Mouse (Mus musculus) kidney, adult 2 months (tissue): ENCODE results near the gene Xlr5a. TPM values are rescaled to one million over a fixed set of nuclear protein-coding genes. Genes with fewer than 3 reads are reported as not detected.
"Not testable (repeated sequence)": the region's sequence is repeated elsewhere in the genome, so short reads cannot be mapped to it uniquely, and the experiment has no call there.

ENCODE experiments used
- DNase-seq: peaks from one replicate; pipeline ENCODE4 v3.0.0; 2021
- H3K27ac ChIP-seq: fragments of 200-500 bp; 2 replicates; pipeline ENCODE4 v1.5.1; 2012; ENCODE audit warnings: low read depth, low read length, control low read depth, inconsistent platforms; ENCODE audit not compliant: insufficient read depth
- H3K27me3 ChIP-seq: fragments of 200-500 bp; replicated peaks from 2 replicates; pipeline ENCODE4 v1.6.1; 2012; ENCODE audit warnings: mild to moderate bottlenecking, moderate library complexity, low read length, inconsistent platforms; ENCODE audit not compliant: control insufficient read depth, insufficient read depth
- H3K36me3 ChIP-seq: fragments of 200-500 bp; 2 replicates; pipeline ENCODE4 v1.6.1; 2012; ENCODE audit warnings: mild to moderate bottlenecking, moderate library complexity, low read length, inconsistent platforms; ENCODE audit not compliant: control insufficient read depth, insufficient read depth
- H3K4me1 ChIP-seq: fragments of 200-500 bp; 2 replicates; pipeline ENCODE4 v1.6.1; 2011; ENCODE audit warnings: low read length; ENCODE audit not compliant: control insufficient read depth, insufficient read depth
- H3K4me3 ChIP-seq: fragments of 200-500 bp; 2 replicates; pipeline ENCODE4 v1.5.1; 2011; ENCODE audit warnings: mild to moderate bottlenecking, low read depth, low read length, control low read depth; ENCODE audit not compliant: insufficient read depth
- CTCF ChIP-seq: fragments of 200-500 bp; conservative IDR thresholded peaks from 2 replicates; pipeline ENCODE4 v1.5.1; 2011; ENCODE audit warnings: low read depth, mild to moderate bottlenecking, control low read depth, low read length, moderate library complexity, mixed read lengths; ENCODE audit not compliant: insufficient read depth, insufficient read length
- POLR2A ChIP-seq: fragments of 200-500 bp; IDR thresholded peaks from one replicate; pipeline ENCODE4 v1.6.1; 2011; ENCODE audit warnings: low read depth, low read length, control low read depth
- WGBS: fragments of 180-500 bp; shearing (Covaris S2); methylation state at CpG from one replicate; pipeline ENCODE4 v1.1.7; 2018; 5-methylcytosine and 5-hydroxymethylcytosine counted together
- polyA plus RNA-seq: library from polyadenylated mRNA; depleted of rRNA; stranded (reverse); fragments of >200 nt; gene quantifications from 2 replicates; pipeline ENCODE4 v1.2.3, GENCODE M21; 2012; rRNA removed

Gene Xlr5a
- not detected in 2 replicates for polyA plus RNA-seq

DNA sequence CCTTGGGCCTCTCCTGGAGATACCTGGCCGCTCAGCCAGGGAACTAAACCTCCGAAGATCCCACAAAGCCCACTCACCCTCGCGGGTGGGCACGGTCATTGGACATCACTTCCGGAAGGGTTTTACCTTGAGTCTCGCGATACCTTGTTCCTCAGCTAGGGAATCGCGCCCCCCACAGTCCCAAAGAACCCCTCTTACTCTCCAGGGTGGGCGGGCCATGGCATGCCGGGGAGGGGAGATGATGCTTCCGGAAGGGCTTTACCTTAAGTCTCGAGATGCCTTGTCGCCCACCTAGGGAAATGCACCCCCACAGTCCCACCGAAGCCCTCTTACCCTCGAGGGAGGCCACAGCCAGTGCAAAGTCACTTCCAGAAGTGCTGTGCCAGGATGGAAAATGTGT lies at the start of gene Xlr5a, which contains the start of gene Xlr5c:
Gene Xlr5a (minus strand): TSS at position 101 of the 400 bp plus-strand sequence.
Gene Xlr5c (minus strand): TSS at position 101 of the 400 bp plus-strand sequence.
- 95% methylated on average over 11 of the region's 17 CpGs for WGBS
- not testable (repeated sequence) for H3K4me1 ChIP-seq, H3K4me3 ChIP-seq, H3K27me3 ChIP-seq, H3K27ac ChIP-seq, DNase-seq, H3K36me3 ChIP-seq

DNA sequence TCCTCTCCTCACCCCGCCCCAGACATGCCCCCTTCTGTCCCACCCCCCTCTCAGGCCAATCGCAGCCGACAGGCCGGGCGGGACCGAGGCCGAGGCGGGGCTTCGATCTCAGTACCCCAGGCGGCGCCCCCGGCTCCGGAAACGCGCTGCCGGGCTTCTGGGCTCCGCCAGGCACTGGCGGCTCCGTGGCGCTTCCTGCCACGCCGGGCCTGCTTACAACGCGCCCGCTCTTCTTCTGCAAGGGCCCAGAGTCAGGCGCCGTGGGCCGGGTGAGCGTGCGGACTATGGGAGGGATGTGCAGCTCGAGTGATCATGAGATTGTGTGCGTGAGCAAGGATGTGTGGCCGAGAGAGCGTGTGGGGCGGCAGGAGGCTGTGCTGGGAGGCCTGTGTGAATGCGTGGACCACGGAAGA lies 49.7 kb upstream of the Xlr5a start, which contains the start of gene Zfp275:
Gene Zfp275 (plus strand): TSS at position 139 of the 413 bp plus-strand sequence.
- Histone ChIP-seq H3K4me1 (no peaks in the 10 kb centered on the region), H3K36me3 (no peaks in the 10 kb centered on the region), H3K4me3 (peak within 1 kb of the TSS; percentile 87), H3K27me3 (no peaks in the 10 kb centered on the region), H3K27ac (peak within 1 kb of the TSS; percentile 73; the same call in 1 of the 2 replicates)
- TF ChIP-seq CTCF: no peak
- no peak for TF ChIP-seq POLR2A
- peak; percentile 81 for DNase-seq
- 1% methylated on average over 35 of the region's 37 CpGs for WGBS

DNA sequence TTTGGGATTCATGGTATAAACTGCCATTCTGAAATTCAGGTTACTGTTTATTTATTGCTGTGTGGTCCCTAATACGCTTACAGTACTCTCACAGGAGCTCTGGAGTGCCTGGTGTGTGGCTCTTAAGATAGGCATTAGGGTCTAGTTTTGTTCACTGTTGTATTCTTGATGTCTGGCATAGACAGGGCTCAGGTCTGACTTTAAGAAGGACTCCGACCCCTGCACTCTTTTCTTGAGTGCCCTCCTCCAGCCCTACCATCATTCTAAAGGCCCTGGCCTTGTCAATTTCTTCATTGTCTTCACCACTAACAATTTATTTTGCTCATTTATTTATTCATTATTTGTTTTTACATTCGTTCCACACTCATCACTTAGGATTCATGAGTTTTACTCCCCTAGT lies 49.3 kb upstream of the Xlr5a start:
- 19% methylated on average over 3 of the region's 3 CpGs for WGBS

DNA sequence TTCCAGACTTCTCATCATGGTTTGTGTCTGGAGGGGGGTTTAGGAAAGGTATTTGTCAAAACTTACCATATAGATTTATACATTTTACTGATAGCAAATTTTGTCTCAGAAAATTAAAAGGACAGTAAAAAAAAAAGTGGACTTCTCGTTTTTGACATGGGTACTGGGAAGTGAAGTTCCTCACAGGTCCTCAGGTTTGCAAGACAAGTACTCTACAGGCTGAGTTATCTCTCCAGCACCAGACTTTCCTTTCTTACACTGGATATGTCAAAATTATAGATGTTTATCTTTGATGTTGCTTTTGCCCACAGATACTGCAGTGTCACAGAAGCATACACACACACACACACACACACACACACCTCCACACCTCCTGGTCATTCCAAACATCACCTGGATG lies 48.7 kb upstream of the Xlr5a start:
- Histone ChIP-seq H3K27ac (no peak overlapping the region), H3K4me1 (no peaks in the 10 kb centered on the region), H3K4me3 (no peak overlapping the region), H3K27me3 (no peaks in the 10 kb centered on the region), H3K36me3 (no peaks in the 10 kb centered on the region)
- no peak for DNase-seq
- TF ChIP-seq CTCF (no peak), POLR2A (no peak)
- 73% methylated on average over 1 of the region's 1 CpGs for WGBS

More for the DNA sequence above, 49.3 kb upstream of the Xlr5a start:
- H3K4me3 ChIP-seq: peak overlapping the region; percentile 87; the same call in 1 of the 2 replicates
- TF ChIP-seq CTCF (no peak), POLR2A (no peak)
- no peak overlapping the region for H3K27ac ChIP-seq
- H3K36me3 ChIP-seq: no peaks in the 10 kb centered on the region
- H3K27me3 ChIP-seq: no peaks in the 10 kb centered on the region
- DNase-seq: no peak
- no peaks in the 10 kb centered on the region for H3K4me1 ChIP-seq

DNA sequence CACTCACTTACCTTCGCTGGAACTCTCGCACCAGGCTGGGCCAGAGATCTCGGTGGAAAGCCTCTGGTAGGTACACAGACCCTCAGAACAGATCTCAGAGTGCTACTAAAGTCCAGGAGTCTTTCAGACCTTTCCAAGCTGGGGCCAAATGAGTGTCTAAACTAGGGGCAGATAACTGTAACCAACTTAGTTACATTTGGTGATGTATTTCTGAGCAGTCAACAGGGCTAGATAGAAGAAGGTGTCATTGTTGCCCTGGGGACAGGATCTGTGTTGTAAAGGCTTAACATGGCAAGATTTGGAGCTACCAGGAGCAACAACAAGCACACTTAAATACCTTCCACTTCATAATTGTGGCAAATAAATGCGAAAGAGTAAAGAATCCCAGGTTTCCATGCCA lies 44.0 kb upstream of the Xlr5a start, which contains the start of gene Gm45015:
Gene Gm45015 (minus strand): TSS at position 101 of the 400 bp plus-strand sequence.
- 86% methylated on average over 4 of the region's 4 CpGs for WGBS
- H3K4me3 ChIP-seq: no peak within 1 kb of the TSS
- TF ChIP-seq CTCF (no peak), POLR2A (no peak)

DNA sequence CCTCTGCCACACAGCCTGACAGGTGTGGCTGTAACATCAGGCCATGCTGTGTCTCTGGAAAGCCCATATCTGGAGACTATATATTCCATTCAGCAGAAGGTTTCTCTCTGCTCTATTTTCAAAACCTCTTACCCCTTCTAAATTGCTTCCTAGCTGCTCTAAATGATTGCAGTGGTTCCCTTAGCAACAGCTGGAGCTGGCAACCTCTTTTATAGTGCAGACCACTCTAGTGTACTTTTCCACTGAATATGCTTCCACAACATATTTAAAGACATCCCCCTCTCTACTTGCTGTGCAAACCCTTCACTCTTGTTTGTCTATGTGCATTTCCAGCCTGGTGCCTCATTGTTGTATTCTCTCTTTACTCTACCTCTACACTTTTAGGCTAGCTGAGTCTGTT lies 40.8 kb upstream of the Xlr5a start:
- no peak for TF ChIP-seq POLR2A
- no peak for TF ChIP-seq CTCF
- no peaks in the 10 kb centered on the region for H3K27me3 ChIP-seq
- DNase-seq: no peak
- no peak overlapping the region for H3K4me3 ChIP-seq
- no peak overlapping the region for H3K27ac ChIP-seq
- H3K4me1 ChIP-seq: no peaks in the 10 kb centered on the region
- H3K36me3 ChIP-seq: no peaks in the 10 kb centered on the region

More for the DNA sequence above, 44.0 kb upstream of the Xlr5a start, which contains the start of gene Gm45015:
- H3K27ac ChIP-seq: no peak within 1 kb of the TSS
- no peaks in the 10 kb centered on the region for H3K27me3 ChIP-seq
- DNase-seq: no peak
- no peaks in the 10 kb centered on the region for H3K36me3 ChIP-seq
- H3K4me1 ChIP-seq: no peaks in the 10 kb centered on the region

DNA sequence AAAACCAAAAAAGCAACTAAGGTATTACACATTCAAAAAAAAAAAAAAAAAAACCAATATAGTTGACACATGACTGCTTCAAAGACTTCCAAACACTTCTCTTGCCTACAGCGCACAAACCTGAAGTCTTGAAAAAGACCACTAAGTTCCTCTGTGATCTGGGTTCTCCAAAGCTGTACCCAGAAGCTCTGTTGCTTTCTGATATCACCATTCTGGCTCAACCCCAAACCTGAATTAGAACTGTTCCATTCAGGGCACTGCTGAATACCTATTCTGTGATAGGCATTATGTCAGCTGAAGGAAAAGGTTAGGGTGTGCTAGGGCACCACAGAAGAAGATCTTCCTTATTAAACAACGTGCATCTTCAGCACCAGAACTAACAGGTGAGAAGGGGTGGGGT lies 34.4 kb upstream of the Xlr5a start:
- Histone ChIP-seq H3K36me3 (no peaks in the 10 kb centered on the region), H3K4me3 (no peak overlapping the region), H3K27ac (no peak overlapping the region), H3K27me3 (no peaks in the 10 kb centered on the region), H3K4me1 (no peaks in the 10 kb centered on the region)
- TF ChIP-seq POLR2A (no peak), CTCF (no peak)
- WGBS: 85% methylated on average over 2 of the region's 2 CpGs
- no peak for DNase-seq
